Mouse (Mus musculus): Measurements from ENCODE around the gene Mrps35.

- TF ChIP-seq CTCF (IDR thresholded peaks at IDR 0.05; ENCODE audit: low read depth) (no peak), EP300 (IDR thresholded peaks at IDR 0.05; ENCODE audit: low read depth) (no peak)
Observed at GRCm38 (mm10) chr6:146999755-147000154, 42.8 kb upstream of the Mrps35 start.
